Mouse (Mus musculus): ENCODE data around the gene Samsn1. TPM values are rescaled to one million over a fixed set of nuclear protein-coding genes. Genes with fewer than 3 reads are reported as not detected.

Gene Samsn1
- polyA plus RNA-seq, 1 experiment from 2014 or later, result 0.81 TPM

GRCm38 (mm10) chr16:75970266-75970998 is 51.6 kb downstream of the Samsn1 start:
- no peak overlapping the region for H3K9ac ChIP-seq (ENCODE audit: low read length)
- no peak overlapping the region for H3K4me3 ChIP-seq (ENCODE audit: low read depth, low read length)
- DNase-seq (ENCODE audit: low spot score), result no peak
- 89% methylated on average over 6 of the region's 6 CpGs for WGBS
- no peak overlapping the region for H3K27ac ChIP-seq (replicated peaks)
- no peak for TF ChIP-seq EP300 (optimal IDR thresholded peaks at IDR 0.05)
- H3K27me3 ChIP-seq (ENCODE audit: control insufficient read depth, insufficient read depth, low read length), result no peaks in the 10 kb centered on the region
- no peaks in the 10 kb centered on the region for H3K36me3 ChIP-seq (ENCODE audit: control insufficient read depth, insufficient read depth, low read length)
- no peak overlapping the region for H3K4me2 ChIP-seq (replicated peaks; ENCODE audit: low read depth)
- no peaks in the 10 kb centered on the region for H3K9me3 ChIP-seq (ENCODE audit: control insufficient read depth, low read length)
- ATAC-seq (ENCODE audit: low FRiP score, low TSS enrichment), result no peak
- H3K4me1 ChIP-seq (replicated peaks; ENCODE audit: control insufficient read depth, insufficient read depth), result no peaks in the 10 kb centered on the region

DNA sequence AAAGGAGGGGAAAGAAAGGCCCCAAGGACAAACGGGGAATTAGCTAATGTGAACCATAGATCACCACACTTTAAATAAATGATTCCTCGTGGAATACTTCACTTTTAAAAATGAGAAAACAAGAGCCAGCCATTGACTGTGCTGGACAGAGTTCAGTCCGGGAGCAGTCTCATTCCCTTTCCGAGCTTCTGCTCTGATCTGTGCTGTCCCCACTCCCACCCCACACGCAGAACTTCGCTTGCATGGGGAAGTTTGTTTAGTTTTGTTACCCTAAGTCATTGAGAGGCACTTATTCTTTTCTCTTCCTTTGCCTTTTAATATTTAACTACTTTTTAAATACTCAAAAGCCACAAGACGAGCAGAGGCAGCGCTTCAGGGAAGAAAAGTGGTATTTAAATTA is 60.1 kb downstream of the Samsn1 start:
- ATAC-seq (ENCODE audit: low FRiP score, low TSS enrichment), result no peak
- H3K4me2 ChIP-seq (replicated peaks; ENCODE audit: low read depth), result no peak overlapping the region
- H3K4me3 ChIP-seq (ENCODE audit: low read depth, low read length), result no peak overlapping the region
- no peak for DNase-seq (ENCODE audit: low spot score)
- H3K9ac ChIP-seq (ENCODE audit: low read length), result no peak overlapping the region
- H3K36me3 ChIP-seq (ENCODE audit: control insufficient read depth, insufficient read depth, low read length), result no peaks in the 10 kb centered on the region
- no peak overlapping the region for H3K27ac ChIP-seq (replicated peaks)
- TF ChIP-seq EP300 (optimal IDR thresholded peaks at IDR 0.05) (no peak), CTCF (IDR thresholded peaks at IDR 0.05; ENCODE audit: low read depth) (no peak)
- 25% methylated on average over 8 of the region's 8 CpGs for WGBS
- no peaks in the 10 kb centered on the region for H3K4me1 ChIP-seq (replicated peaks; ENCODE audit: control insufficient read depth, insufficient read depth)
- no peaks in the 10 kb centered on the region for H3K27me3 ChIP-seq (ENCODE audit: control insufficient read depth, insufficient read depth, low read length)
- no peaks in the 10 kb centered on the region for H3K9me3 ChIP-seq (ENCODE audit: control insufficient read depth, low read length)

- H3K4me2 ChIP-seq (replicated peaks; ENCODE audit: low read depth), result no peak overlapping the region
- H3K36me3 ChIP-seq (ENCODE audit: control insufficient read depth, insufficient read depth, low read length), result no peaks in the 10 kb centered on the region
- H3K4me3 ChIP-seq (ENCODE audit: low read depth, low read length), result no peak overlapping the region
- no peaks in the 10 kb centered on the region for H3K9me3 ChIP-seq (ENCODE audit: control insufficient read depth, low read length)
- H3K9ac ChIP-seq (ENCODE audit: low read length), result no peak overlapping the region
- H3K4me1 ChIP-seq (replicated peaks; ENCODE audit: control insufficient read depth, insufficient read depth), result no peaks in the 10 kb centered on the region
- no peak for TF ChIP-seq EP300 (optimal IDR thresholded peaks at IDR 0.05)
- no peak for TF ChIP-seq CTCF (IDR thresholded peaks at IDR 0.05; ENCODE audit: low read depth)
- ATAC-seq (ENCODE audit: low FRiP score, low TSS enrichment) (no peak), DNase-seq (ENCODE audit: low spot score) (no peak)
- 26% methylated on average over 5 of the region's 5 CpGs for WGBS
- H3K27me3 ChIP-seq (ENCODE audit: control insufficient read depth, insufficient read depth, low read length), result no peaks in the 10 kb centered on the region
- H3K27ac ChIP-seq (replicated peaks), result no peak overlapping the region
Observed at GRCm38 (mm10) chr16:75961487-75961886, 60.6 kb downstream of the Samsn1 start.

DNA sequence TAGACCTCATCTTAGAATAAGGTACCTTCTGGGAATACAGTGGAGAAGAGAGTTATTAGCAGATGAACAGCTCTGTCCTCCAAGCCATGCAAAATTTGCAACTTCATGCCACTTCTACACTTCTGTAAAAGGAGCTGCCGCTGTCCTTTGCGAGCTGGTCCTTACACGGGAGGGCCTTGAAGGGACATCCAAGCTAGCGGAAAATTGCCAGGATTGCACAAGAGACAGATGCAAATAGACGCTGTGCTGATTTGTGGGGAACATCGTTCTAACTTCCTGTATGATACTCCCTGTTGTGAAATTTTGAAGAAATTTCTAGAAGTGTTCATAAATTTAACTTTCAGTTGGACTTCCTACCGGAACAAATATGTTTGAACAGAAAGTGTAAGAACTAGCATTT is 61.0 kb downstream of the Samsn1 start:
- Histone ChIP-seq H3K4me1 (replicated peaks; ENCODE audit: control insufficient read depth, insufficient read depth) (no peaks in the 10 kb centered on the region), H3K9ac (ENCODE audit: low read length) (no peak overlapping the region), H3K4me3 (ENCODE audit: low read depth, low read length) (no peak overlapping the region), H3K27ac (replicated peaks) (no peak overlapping the region), H3K36me3 (ENCODE audit: control insufficient read depth, insufficient read depth, low read length) (no peaks in the 10 kb centered on the region), H3K27me3 (ENCODE audit: control insufficient read depth, insufficient read depth, low read length) (no peaks in the 10 kb centered on the region), H3K9me3 (ENCODE audit: control insufficient read depth, low read length) (no peaks in the 10 kb centered on the region), H3K4me2 (replicated peaks; ENCODE audit: low read depth) (no peak overlapping the region)
- TF ChIP-seq EP300 (optimal IDR thresholded peaks at IDR 0.05) (no peak), CTCF (IDR thresholded peaks at IDR 0.05; ENCODE audit: low read depth) (no peak)
- no peak for DNase-seq (ENCODE audit: low spot score)
- 79% methylated on average over 7 of the region's 7 CpGs for WGBS
- ATAC-seq (ENCODE audit: low FRiP score, low TSS enrichment), result no peak

GRCm38 (mm10) chr16:75933357-75933756 is 88.7 kb downstream of the Samsn1 start:
- Histone ChIP-seq H3K4me2 (replicated peaks; ENCODE audit: low read depth) (no peak overlapping the region), H3K9ac (ENCODE audit: low read length) (no peak overlapping the region), H3K9me3 (ENCODE audit: control insufficient read depth, low read length) (no peaks in the 10 kb centered on the region), H3K27ac (replicated peaks) (no peak overlapping the region), H3K4me1 (replicated peaks; ENCODE audit: control insufficient read depth, insufficient read depth) (no peaks in the 10 kb centered on the region), H3K4me3 (ENCODE audit: low read depth, low read length) (no peak overlapping the region), H3K36me3 (ENCODE audit: control insufficient read depth, insufficient read depth, low read length) (no peaks in the 10 kb centered on the region), H3K27me3 (ENCODE audit: control insufficient read depth, insufficient read depth, low read length) (no peaks in the 10 kb centered on the region)
- ATAC-seq (ENCODE audit: low FRiP score, low TSS enrichment) (no peak), DNase-seq (ENCODE audit: low spot score) (no peak)
- TF ChIP-seq CTCF (IDR thresholded peaks at IDR 0.05; ENCODE audit: low read depth) (no peak), EP300 (optimal IDR thresholded peaks at IDR 0.05) (no peak)

DNA sequence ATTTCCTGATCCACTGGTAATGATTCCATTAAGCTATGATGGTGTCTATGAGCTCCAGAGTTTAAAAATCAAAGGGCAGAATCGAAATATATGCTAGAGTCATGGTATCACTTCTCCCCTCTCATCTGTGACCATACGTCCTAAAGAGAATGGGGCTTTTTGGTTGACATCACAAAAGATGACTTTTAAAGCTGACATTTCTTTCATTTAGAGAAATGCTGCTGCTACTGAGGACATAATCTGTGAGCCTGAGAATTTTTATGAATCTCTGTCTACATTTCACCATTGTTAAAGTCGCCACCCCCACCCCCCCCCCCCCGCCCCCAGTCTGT is 91.9 kb downstream of the Samsn1 start:
- Histone ChIP-seq H3K9me3 (ENCODE audit: control insufficient read depth, low read length) (no peaks in the 10 kb centered on the region), H3K36me3 (ENCODE audit: control insufficient read depth, insufficient read depth, low read length) (no peaks in the 10 kb centered on the region), H3K27me3 (ENCODE audit: control insufficient read depth, insufficient read depth, low read length) (no peaks in the 10 kb centered on the region), H3K4me1 (replicated peaks; ENCODE audit: control insufficient read depth, insufficient read depth) (no peaks in the 10 kb centered on the region), H3K27ac (replicated peaks) (no peak overlapping the region), H3K4me2 (replicated peaks; ENCODE audit: low read depth) (no peak overlapping the region), H3K4me3 (ENCODE audit: low read depth, low read length) (no peak overlapping the region), H3K9ac (ENCODE audit: low read length) (no peak overlapping the region)
- WGBS, result 65% methylated on average over 4 of the region's 4 CpGs
- ATAC-seq (ENCODE audit: low FRiP score, low TSS enrichment), result no peak
- DNase-seq (ENCODE audit: low spot score), result no peak
- TF ChIP-seq EP300 (optimal IDR thresholded peaks at IDR 0.05) (no peak), CTCF (IDR thresholded peaks at IDR 0.05; ENCODE audit: low read depth) (no peak)
